In the genomic region with DNA sequence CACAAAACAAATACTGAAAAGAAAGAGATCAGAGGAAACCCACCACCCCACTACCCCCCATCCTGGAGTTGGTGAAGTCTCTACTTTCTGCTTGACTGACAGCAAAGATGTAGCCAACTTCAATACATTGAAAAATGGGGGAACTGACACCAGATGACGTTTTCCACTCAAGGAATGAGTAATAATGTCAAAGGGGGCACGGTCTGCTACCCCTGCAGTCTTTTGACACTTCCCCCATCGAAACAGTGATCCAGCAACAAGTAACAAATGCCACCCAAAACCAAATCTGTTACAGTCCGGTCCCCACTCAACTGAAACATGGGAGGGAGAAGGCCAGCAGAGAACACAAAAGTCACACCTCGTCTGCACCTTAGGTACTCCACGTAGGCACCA, we compare ENCODE assay signal across 21 mouse cellular contexts.
"Had no signal": no experiment of that assay in that cellular context is flagged by ENCODE, and none has a peak within 500 bp of the region (broad histone marks: within the 10 kb centered on the region; RNA-seq: fewer than 3 reads in every experiment).

No protein-coding gene starts in this region.

- H3K27ac ChIP-seq: limb, embryonic 12.5 days; limb, embryonic 15.5 days; liver, embryonic 14.5 days; macrophage; midbrain, embryonic 12.5 days; midbrain, embryonic 15.5 days; neural tube, embryonic 13.5 days; stomach, embryonic 15.5 days had no signal

- H3K4me2 ChIP-seq: limb, embryonic 12.5 days; limb, embryonic 15.5 days; liver, embryonic 11.5 days; lung, embryonic 14.5 days; midbrain, embryonic 12.5 days; midbrain, embryonic 15.5 days; neural tube, embryonic 13.5 days; stomach, embryonic 15.5 days had no signal

- H3K36me3 ChIP-seq: limb, embryonic 12.5 days; limb, embryonic 15.5 days; midbrain, embryonic 12.5 days; midbrain, embryonic 15.5 days; neural tube, embryonic 13.5 days; stomach, embryonic 15.5 days had no signal

- H3K4me3 ChIP-seq: limb, embryonic 12.5 days; limb, embryonic 15.5 days; midbrain, embryonic 12.5 days; midbrain, embryonic 15.5 days; myocyte; neural tube, embryonic 13.5 days; stomach, embryonic 15.5 days had no signal

- H3K9ac ChIP-seq: limb, embryonic 12.5 days; limb, embryonic 15.5 days; liver, embryonic 14.5 days; liver, postnatal 0 days; lung, embryonic 14.5 days; midbrain, embryonic 12.5 days; midbrain, embryonic 15.5 days; neural tube, embryonic 13.5 days; stomach, embryonic 15.5 days had no signal

- ATAC-seq: liver, postnatal 0 days; lung, postnatal 0 days; midbrain, embryonic 15.5 days had no signal

- H3K4me1 ChIP-seq: limb, embryonic 15.5 days; midbrain, embryonic 12.5 days; midbrain, embryonic 15.5 days had no signal

- H3K9me3 ChIP-seq: limb, embryonic 12.5 days; limb, embryonic 15.5 days; midbrain, embryonic 12.5 days; midbrain, embryonic 15.5 days; neural tube, embryonic 13.5 days; stomach, embryonic 15.5 days had no signal

- DNase-seq: kidney, adult 18-20 months; kidney, adult 9 months; kidney, postnatal 14 days; kidney, postnatal 4 days; left cerebral cortex, postnatal 4 days; liver, postnatal 0 days; lung, embryonic 14.5 days; right cerebral cortex, postnatal 14 days; right cerebral cortex, postnatal 4 days; thymus, postnatal 25 days had no signal

- H3K27me3 ChIP-seq: limb, embryonic 12.5 days; limb, embryonic 15.5 days; midbrain, embryonic 12.5 days; midbrain, embryonic 15.5 days; neural tube, embryonic 13.5 days; stomach, embryonic 15.5 days had no signal
